Mouse (Mus musculus): Measurements from ENCODE around the gene Prkar1a. TPM values are rescaled to one million over a fixed set of nuclear protein-coding genes. Genes with fewer than 3 reads are reported as not detected.
A peak's percentile ranks its signal among the peaks of the same experiment; 100 is the strongest.

Prkar1a gene
- polyA plus RNA-seq, 1 experiment, result 421 TPM

GRCm38 (mm10) chr11:109623238-109623637, 26.0 kb upstream of the Prkar1a start:
- Histone ChIP-seq H3K27me3 (ENCODE audit: control insufficient read depth, insufficient read depth, low read length) (no peaks in the 10 kb centered on the region), H3K4me1 (ENCODE audit: control insufficient read depth, insufficient read depth, low read length) (no peaks in the 10 kb centered on the region), H3K4me3 (replicated peaks; ENCODE audit: insufficient read depth, low read depth, low read length) (no peak overlapping the region), H3K27ac (ENCODE audit: insufficient read depth, low read length) (no peak overlapping the region)
- DNase-seq, result no peak
- TF ChIP-seq POLR2A (IDR thresholded peaks at IDR 0.05; ENCODE audit: borderline replicate concordance, insufficient read depth, low read length) (no peak), CTCF (IDR thresholded peaks at IDR 0.05; ENCODE audit: borderline replicate concordance, insufficient read depth, low read depth, low read length) (no peak)
- WGBS, result 93% methylated on average over 7 of the region's 7 CpGs

GRCm38 (mm10) chr11:109627648-109628047, 21.6 kb upstream of the Prkar1a start:
- Histone ChIP-seq H3K4me3 (replicated peaks; ENCODE audit: insufficient read depth, low read depth, low read length) (no peak overlapping the region), H3K4me1 (ENCODE audit: control insufficient read depth, insufficient read depth, low read length) (peaks cover 4% of the 10 kb centered on the region; the same call in 1 of the 2 replicates), H3K27me3 (ENCODE audit: control insufficient read depth, insufficient read depth, low read length) (no peaks in the 10 kb centered on the region), H3K27ac (ENCODE audit: insufficient read depth, low read length) (no peak overlapping the region)
- 0 out of 2 replicates have a peak, but pooled peaks have one; percentile 9 for TF ChIP-seq CTCF (IDR thresholded peaks at IDR 0.05; ENCODE audit: borderline replicate concordance, insufficient read depth, low read depth, low read length)
- TF ChIP-seq POLR2A (IDR thresholded peaks at IDR 0.05; ENCODE audit: borderline replicate concordance, insufficient read depth, low read length), result no peak
- 97% methylated on average over 4 of the region's 4 CpGs for WGBS
- no peak for DNase-seq

GRCm38 (mm10) chr11:109628099-109628498, 21.1 kb upstream of the Prkar1a start:
- DNase-seq, result no peak
- WGBS, result 100% methylated on average over 3 of the region's 3 CpGs
- Histone ChIP-seq H3K4me3 (replicated peaks; ENCODE audit: insufficient read depth, low read depth, low read length) (no peak overlapping the region), H3K4me1 (ENCODE audit: control insufficient read depth, insufficient read depth, low read length) (peaks cover 4% of the 10 kb centered on the region; the same call in 1 of the 2 replicates), H3K27ac (ENCODE audit: insufficient read depth, low read length) (no peak overlapping the region), H3K27me3 (ENCODE audit: control insufficient read depth, insufficient read depth, low read length) (no peaks in the 10 kb centered on the region)
- TF ChIP-seq CTCF (IDR thresholded peaks at IDR 0.05; ENCODE audit: borderline replicate concordance, insufficient read depth, low read depth, low read length) (no peak), POLR2A (IDR thresholded peaks at IDR 0.05; ENCODE audit: borderline replicate concordance, insufficient read depth, low read length) (no peak)

GRCm38 (mm10) chr11:109629021-109629521, 20.1 kb upstream of the Prkar1a start:
- Histone ChIP-seq H3K27me3 (ENCODE audit: control insufficient read depth, insufficient read depth, low read length) (no peaks in the 10 kb centered on the region), H3K27ac (ENCODE audit: insufficient read depth, low read length) (peak overlapping the region; percentile 17; the same call in 1 of the 2 replicates), H3K4me3 (replicated peaks; ENCODE audit: insufficient read depth, low read depth, low read length) (no peak overlapping the region), H3K4me1 (ENCODE audit: control insufficient read depth, insufficient read depth, low read length) (peaks cover 4% of the 10 kb centered on the region; the same call in 1 of the 2 replicates)
- TF ChIP-seq POLR2A (IDR thresholded peaks at IDR 0.05; ENCODE audit: borderline replicate concordance, insufficient read depth, low read length), result no peak
- no peak for TF ChIP-seq CTCF (IDR thresholded peaks at IDR 0.05; ENCODE audit: borderline replicate concordance, insufficient read depth, low read depth, low read length)
- DNase-seq, result peak; percentile 56 to 78
- WGBS, result 11% methylated on average over 10 of the region's 10 CpGs

GRCm38 (mm10) chr11:109634928-109635327, 14.3 kb upstream of the Prkar1a start:
- TF ChIP-seq POLR2A (IDR thresholded peaks at IDR 0.05; ENCODE audit: borderline replicate concordance, insufficient read depth, low read length), result no peak
- no peak for TF ChIP-seq CTCF (IDR thresholded peaks at IDR 0.05; ENCODE audit: borderline replicate concordance, insufficient read depth, low read depth, low read length)
- no peak overlapping the region for H3K27ac ChIP-seq (ENCODE audit: insufficient read depth, low read length)
- WGBS, result 77% methylated on average over 9 of the region's 9 CpGs
- no peak for DNase-seq
- H3K4me3 ChIP-seq (replicated peaks; ENCODE audit: insufficient read depth, low read depth, low read length), result no peak overlapping the region
- H3K27me3 ChIP-seq (ENCODE audit: control insufficient read depth, insufficient read depth, low read length), result no peaks in the 10 kb centered on the region
- H3K4me1 ChIP-seq (ENCODE audit: control insufficient read depth, insufficient read depth, low read length), result no peaks in the 10 kb centered on the region

- Histone ChIP-seq H3K27ac (ENCODE audit: insufficient read depth, low read length) (no peak overlapping the region), H3K4me1 (ENCODE audit: control insufficient read depth, insufficient read depth, low read length) (no peaks in the 10 kb centered on the region), H3K4me3 (replicated peaks; ENCODE audit: insufficient read depth, low read depth, low read length) (no peak overlapping the region), H3K27me3 (ENCODE audit: control insufficient read depth, insufficient read depth, low read length) (no peaks in the 10 kb centered on the region)
- WGBS, result 27% methylated on average over 6 of the region's 6 CpGs
- no peak for DNase-seq
- TF ChIP-seq POLR2A (IDR thresholded peaks at IDR 0.05; ENCODE audit: borderline replicate concordance, insufficient read depth, low read length) (no peak), CTCF (IDR thresholded peaks at IDR 0.05; ENCODE audit: borderline replicate concordance, insufficient read depth, low read depth, low read length) (no peak)
These were observed 13.3 kb upstream of the Prkar1a start for GRCm38 (mm10) chr11:109635871-109636395.

GRCm38 (mm10) chr11:109641498-109642222, 7.5 kb upstream of the Prkar1a start:
- H3K27ac ChIP-seq (ENCODE audit: insufficient read depth, low read length), result no peak overlapping the region
- DNase-seq, result no peak
- no peaks in the 10 kb centered on the region for H3K4me1 ChIP-seq (ENCODE audit: control insufficient read depth, insufficient read depth, low read length)
- TF ChIP-seq POLR2A (IDR thresholded peaks at IDR 0.05; ENCODE audit: borderline replicate concordance, insufficient read depth, low read length), result no peak
- TF ChIP-seq CTCF (IDR thresholded peaks at IDR 0.05; ENCODE audit: borderline replicate concordance, insufficient read depth, low read depth, low read length), result no peak
- H3K27me3 ChIP-seq (ENCODE audit: control insufficient read depth, insufficient read depth, low read length), result no peaks in the 10 kb centered on the region
- WGBS, result 69% methylated on average over 5 of the region's 5 CpGs
- H3K4me3 ChIP-seq (replicated peaks; ENCODE audit: insufficient read depth, low read depth, low read length), result no peak overlapping the region

GRCm38 (mm10) chr11:109648510-109648909, 695 bp upstream of the Prkar1a start:
- Histone ChIP-seq H3K4me3 (replicated peaks; ENCODE audit: insufficient read depth, low read depth, low read length) (no peak overlapping the region), H3K27me3 (ENCODE audit: control insufficient read depth, insufficient read depth, low read length) (no peaks in the 10 kb centered on the region), H3K27ac (ENCODE audit: insufficient read depth, low read length) (peak overlapping the region; percentile 93), H3K4me1 (ENCODE audit: control insufficient read depth, insufficient read depth, low read length) (peaks cover 14% of the 10 kb centered on the region; the same call in 1 of the 2 replicates)
- no peak for TF ChIP-seq POLR2A (IDR thresholded peaks at IDR 0.05; ENCODE audit: borderline replicate concordance, insufficient read depth, low read length)
- no peak for TF ChIP-seq CTCF (IDR thresholded peaks at IDR 0.05; ENCODE audit: borderline replicate concordance, insufficient read depth, low read depth, low read length)
- peak; percentile 42 to 45 for DNase-seq
- 12% methylated on average over 7 of the region's 7 CpGs for WGBS

All from cerebellum, adult 2 months (tissue).